19 mouse cellular contexts compared by ENCODE assay signal in the genomic region with DNA sequence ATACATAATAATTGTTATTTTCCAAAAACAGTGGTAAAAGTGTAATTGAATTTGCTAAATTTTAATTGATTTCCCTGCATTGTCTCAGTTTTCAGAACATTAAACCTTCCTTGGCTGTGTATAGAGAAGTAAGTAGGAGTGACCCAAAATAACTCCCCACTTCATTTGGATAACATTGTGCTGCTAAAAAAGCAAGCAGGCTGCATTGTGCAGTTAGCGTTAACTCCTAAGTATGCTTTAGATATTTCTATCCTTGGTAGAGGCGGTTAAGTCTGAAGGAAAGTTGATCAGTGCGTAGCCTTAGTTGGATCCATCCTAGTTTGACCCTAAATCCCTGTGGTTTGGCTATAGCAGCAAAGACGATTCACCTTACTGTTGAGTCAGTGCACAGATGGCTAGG. TPM values are rescaled to one million over a fixed set of nuclear protein-coding genes. Genes with fewer than 3 reads are reported as not detected.
"Had no signal": no experiment of that assay in that cellular context is flagged by ENCODE, and none has a peak within 500 bp of the region (broad histone marks: within the 10 kb centered on the region; RNA-seq: fewer than 3 reads in every experiment).

No protein-coding gene starts in this region.

- H3K9ac ChIP-seq: lung, embryonic 14.5 days; midbrain, embryonic 12.5 days; neural tube, embryonic 13.5 days; neural tube, embryonic 15.5 days; stomach, embryonic 15.5 days had no signal

- H3K27me3 ChIP-seq: midbrain, embryonic 12.5 days; neural tube, embryonic 13.5 days; neural tube, embryonic 15.5 days; stomach, embryonic 15.5 days had no signal

- H3K4me3 ChIP-seq: midbrain, embryonic 10.5 days; midbrain, embryonic 12.5 days; myocyte; neural tube, embryonic 13.5 days; neural tube, embryonic 15.5 days; stomach, embryonic 15.5 days had no signal

- H3K4me1 ChIP-seq: midbrain, embryonic 10.5 days; midbrain, embryonic 12.5 days; neural tube, embryonic 13.5 days; neural tube, embryonic 15.5 days; stomach, embryonic 15.5 days had no signal

- ATAC-seq: midbrain, embryonic 16.5 days had no signal

- H3K4me2 ChIP-seq: lung, embryonic 14.5 days; midbrain, embryonic 12.5 days; neural tube, embryonic 13.5 days; neural tube, embryonic 15.5 days; stomach, embryonic 15.5 days had no signal

- H3K9me3 ChIP-seq: midbrain, embryonic 10.5 days; midbrain, embryonic 12.5 days; neural tube, embryonic 13.5 days; neural tube, embryonic 15.5 days; stomach, embryonic 15.5 days had no signal

- H3K27ac ChIP-seq: midbrain, embryonic 10.5 days; midbrain, embryonic 12.5 days; neural tube, embryonic 13.5 days; neural tube, embryonic 15.5 days; stomach, embryonic 15.5 days; stomach, postnatal 0 days had no signal

- DNase-seq: lung, adult 18-20 months; lung, embryonic 14.5 days; lung, postnatal 10 days; lung, postnatal 4 days; midbrain, embryonic 14.5 days; retina, postnatal 1 day; right cerebral cortex, adult 18-20 months; right cerebral cortex, postnatal 25 days; thymus, adult 18-20 months; thymus, postnatal 14 days; thymus, postnatal 36 days had no signal

RNA-seq across cellular contexts. Expression of a gene that starts 40.6 kb away (rescaled TPM):
- polyA plus RNA-seq: midbrain, embryonic 12.5 days; midbrain, embryonic 14.5 days; midbrain, embryonic 16.5 days had no signal
